Mouse (Mus musculus) liver, embryonic 14.5 days (tissue): ENCODE results near the gene Ppm1j. TPM values are rescaled to one million over a fixed set of nuclear protein-coding genes. Genes with fewer than 3 reads are reported as not detected.

Experiments
- ATAC-seq: fragments of 200-750 bp; cut with Nextera tagmentation; 2 replicates; pipeline ENCODE4 v1.8.0; 2017; ENCODE audit warnings: moderate number of reproducible peaks, mild to moderate bottlenecking, moderate library complexity; ENCODE audit not compliant: insufficient read depth
- DNase-seq, 3 experiments: peaks; one replicate each; pipeline ENCODE4 v3.0.0-alpha.2; 2012 to 2013; ENCODE audit warnings: low read depth in 3 of 3, low spot score in 3 of 3
- H3K27ac ChIP-seq: fragments of 300-500 bp; sonication (generic); 2 replicates; pipeline ENCODE4 v1.5.1; 2014; ENCODE audit warnings: moderate library complexity, mild to moderate bottlenecking, control low read depth, inconsistent platforms
- H3K27me3 ChIP-seq: fragments of 300-500 bp; sonication (generic); 2 replicates; pipeline ENCODE4 v1.6.1; 2014; ENCODE audit warnings: mild to moderate bottlenecking, low read length, moderate library complexity; ENCODE audit not compliant: control insufficient read depth, insufficient read depth
- H3K36me3 ChIP-seq: fragments of 300-500 bp; sonication (generic); replicated peaks from 2 replicates; pipeline ENCODE4 v1.6.1; 2014; ENCODE audit warnings: low read depth; ENCODE audit not compliant: control insufficient read depth, insufficient read depth
- H3K4me1 ChIP-seq, 2 experiments: fragments of 200-500 bp in 1 of 2; fragments of 300-500 bp in 1 of 2; sonication (generic) in 1 of 2; replicated peaks; 2 replicates each; pipeline ENCODE4 v1.6.1; 2012 to 2014; ENCODE audit warnings: antibody characterized with exemption in 1 of 2, inconsistent platforms in 1 of 2, low read length in 1 of 2; ENCODE audit not compliant: control insufficient read depth in 2 of 2, insufficient read depth in 2 of 2
- H3K4me2 ChIP-seq: fragments of 300-500 bp; sonication (generic); 2 replicates; pipeline ENCODE4 v1.6.1; 2014; ENCODE audit warnings: low read depth, mild to moderate bottlenecking, control low read depth, moderate library complexity
- H3K4me3 ChIP-seq, 2 experiments: fragments of 200-500 bp in 1 of 2; fragments of 300-500 bp in 1 of 2; sonication (generic) in 1 of 2; 2 replicates each; pipeline ENCODE4 v1.5.1; 2012 to 2014; ENCODE audit warnings: low read depth in 2 of 2, low read length in 2 of 2, mild to moderate bottlenecking in 2 of 2, control low read depth in 1 of 2, inconsistent platforms in 1 of 2, moderate library complexity in 1 of 2; ENCODE audit not compliant: insufficient read depth in 1 of 2
- H3K9ac ChIP-seq: fragments of 300-500 bp; sonication (generic); replicated peaks from 2 replicates; pipeline ENCODE4 v1.6.1; 2014; ENCODE audit warnings: mild to moderate bottlenecking, control low read depth, moderate library complexity
- H3K9me3 ChIP-seq: fragments of 300-500 bp; sonication (generic); 2 replicates; pipeline ENCODE4 v1.6.1; 2016; ENCODE audit warnings: low read length, mixed read lengths; ENCODE audit not compliant: control insufficient read depth
- CTCF ChIP-seq: IDR thresholded peaks from 2 replicates; pipeline ENCODE4 v1.5.1; 2016; ENCODE audit warnings: antibody characterized with exemption, low read depth, control low read depth
- EP300 ChIP-seq: IDR thresholded peaks from 2 replicates; pipeline ENCODE4 v1.6.1; 2016; ENCODE audit warnings: antibody characterized with exemption, low read depth
- WGBS: fragments of 180-500 bp; shearing (Covaris S2); extraction: QIAGEN DNeasy Blood & Tissue Kit; methylation state at CpG from one replicate; pipeline ENCODE4 v1.1.7; 2014; ENCODE audit not compliant: insufficient replicate concordance; 5-methylcytosine and 5-hydroxymethylcytosine counted together
- polyA plus RNA-seq, 2 experiments: library from polyadenylated mRNA; depleted of rRNA in 1 of 2; stranded (reverse) in 1 of 2; unstranded in 1 of 2; fragments of >200 nt; fragmentation: Nextera tagmentation in 1 of 2; extraction: Ambion mirVana in 1 of 2; gene quantifications; 2 replicates each; pipeline versions ENCODE4 v1.2.1 to v1.2.3; 2012 to 2014

The Ppm1j gene
- polyA plus RNA-seq, 2 experiments = 0.17 TPM; not detected in 1

DNA sequence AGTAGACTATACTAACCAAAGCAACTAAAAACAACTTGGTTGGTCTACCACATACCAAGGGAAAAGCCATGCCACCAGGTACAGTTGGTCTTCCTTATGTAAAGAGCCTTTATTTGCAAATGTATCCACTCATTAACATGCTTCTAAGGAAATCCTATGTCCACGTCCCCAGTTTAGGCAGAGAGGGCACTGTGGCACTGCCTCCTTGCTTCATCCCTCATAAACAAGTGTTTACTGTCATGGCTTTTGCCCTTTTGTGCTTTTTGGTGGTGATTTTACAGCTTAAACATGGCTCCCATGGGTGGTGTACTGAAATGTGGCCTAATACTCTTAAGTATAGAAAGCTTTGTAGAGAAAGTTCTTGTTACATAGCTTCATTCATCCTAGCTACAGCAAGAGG, 39.6 kb downstream of the Ppm1j start:
- no peaks in the 10 kb centered on the region for H3K27me3 ChIP-seq
- ATAC-seq (no peak), DNase-seq (no peak)
- no peak overlapping the region for H3K9ac ChIP-seq
- no peak overlapping the region for H3K4me3 ChIP-seq
- H3K36me3 ChIP-seq = peaks cover 8% of the 10 kb centered on the region
- H3K4me1 ChIP-seq = peaks cover 9 to 13% of the 10 kb centered on the region in 2 experiments
- H3K9me3 ChIP-seq = no peaks in the 10 kb centered on the region
- H3K27ac ChIP-seq = no peak overlapping the region; the same call in 1 of the 2 replicates
- TF ChIP-seq EP300 (no peak), CTCF (no peak)
- WGBS = 64% methylated on average over 1 of the region's 1 CpGs
- H3K4me2 ChIP-seq = no peak overlapping the region

DNA sequence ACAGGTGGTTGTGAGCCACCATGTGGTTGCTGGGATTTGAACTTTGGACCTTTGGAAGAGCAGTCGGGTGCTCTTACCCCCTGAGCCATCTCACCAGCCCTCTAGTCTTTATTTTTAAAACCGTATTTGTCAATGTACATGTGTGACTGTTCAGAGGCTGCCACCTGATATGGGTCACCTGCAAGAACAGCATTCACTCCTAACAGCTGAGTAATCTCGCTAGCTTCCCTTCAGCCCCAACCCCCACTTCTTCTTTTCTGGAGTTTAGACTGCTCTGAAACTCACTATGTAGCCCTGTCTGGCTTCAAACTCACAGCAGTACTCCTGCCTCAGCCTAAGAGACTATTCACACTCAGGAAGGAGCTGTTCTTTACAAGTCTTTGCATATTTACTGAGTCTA, 41.6 kb downstream of the Ppm1j start:
- TF ChIP-seq CTCF (no peak), EP300 (no peak)
- no peak for DNase-seq
- Histone ChIP-seq H3K9ac (no peak overlapping the region), H3K4me3 (no peak overlapping the region), H3K27me3 (no peaks in the 10 kb centered on the region), H3K27ac (no peak overlapping the region), H3K4me2 (no peak overlapping the region), H3K9me3 (no peaks in the 10 kb centered on the region), H3K4me1 (peaks cover 9 to 11% of the 10 kb centered on the region in 2 experiments), H3K36me3 (peaks cover 25% of the 10 kb centered on the region)
- 68% methylated on average over 3 of the region's 3 CpGs for WGBS
- no peak for ATAC-seq

Other genes starting within 250 kb of the Ppm1j start
- 34.1 and 38.6 TPM in 2 replicates for gene Slc16a1, start 142.4 kb upstream of the Ppm1j start, polyA plus RNA-seq (2012; rRNA removed)
- gene Slc16a1, start 142.4 kb upstream of the Ppm1j start, polyA plus RNA-seq (2014; fragmentation: Nextera tagmentation; extraction: Ambion mirVana) = 83.8 and 93.9 TPM in 2 replicates
- gene Fam19a3, start 784 bp downstream of the Ppm1j start, polyA plus RNA-seq (2012; rRNA removed) = 0.01 TPM in 1 of 2 replicates, not detected in the other
- gene Fam19a3, start 784 bp downstream of the Ppm1j start, polyA plus RNA-seq (2014; fragmentation: Nextera tagmentation; extraction: Ambion mirVana) = not detected in 2 replicates
- gene Rhoc, start 7.3 kb downstream of the Ppm1j start, polyA plus RNA-seq (2012; rRNA removed) = 14.5 and 14.8 TPM in 2 replicates
- 14.5 and 16.5 TPM in 2 replicates for gene Rhoc, start 7.3 kb downstream of the Ppm1j start, polyA plus RNA-seq (2014; fragmentation: Nextera tagmentation; extraction: Ambion mirVana)
- 8.1 and 8.3 TPM in 2 replicates for gene Mov10, start 37.5 kb downstream of the Ppm1j start, polyA plus RNA-seq (2012; rRNA removed)
- gene Mov10, start 37.5 kb downstream of the Ppm1j start, polyA plus RNA-seq (2014; fragmentation: Nextera tagmentation; extraction: Ambion mirVana) = 16.3 and 19.8 TPM in 2 replicates
- gene St7l, start 82.9 kb downstream of the Ppm1j start, polyA plus RNA-seq (2012; rRNA removed) = 3.0 and 3.9 TPM in 2 replicates
- 8.9 and 11.1 TPM in 2 replicates for gene St7l, start 82.9 kb downstream of the Ppm1j start, polyA plus RNA-seq (2014; fragmentation: Nextera tagmentation; extraction: Ambion mirVana)
- 23.4 and 30.4 TPM in 2 replicates for gene Capza1, start 83.4 kb downstream of the Ppm1j start, polyA plus RNA-seq (2012; rRNA removed)
- 84.0 and 89.6 TPM in 2 replicates for gene Capza1, start 83.4 kb downstream of the Ppm1j start, polyA plus RNA-seq (2014; fragmentation: Nextera tagmentation; extraction: Ambion mirVana)
- 0.04 and 0.06 TPM in 2 replicates for gene Wnt2b, start 180.9 kb downstream of the Ppm1j start, polyA plus RNA-seq (2012; rRNA removed)
- gene Wnt2b, start 180.9 kb downstream of the Ppm1j start, polyA plus RNA-seq (2014; fragmentation: Nextera tagmentation; extraction: Ambion mirVana) = 0.13 TPM in 1 of 2 replicates, not detected in the other